Mouse (Mus musculus): ENCODE results near the gene Fshb.

The Fshb gene

GRCm38 (mm10) chr2:107059556-107059955, at the start of gene Fshb:
Fshb (minus strand) TSS chr2:107059656.
- DNase-seq: no peak

GRCm38 (mm10) chr2:107084256-107084655, 24.8 kb upstream of the Fshb start:
- no peak for DNase-seq

GRCm38 (mm10) chr2:107083071-107083885, 23.8 kb upstream of the Fshb start:
- DNase-seq: no peak

GRCm38 (mm10) chr2:107063260-107063659, 3.8 kb upstream of the Fshb start:
- DNase-seq: no peak

- no peak for DNase-seq
These were observed 13.5 kb downstream of the Fshb start for GRCm38 (mm10) chr2:107045955-107046354.

- no peak for DNase-seq
These were observed 18.6 kb downstream of the Fshb start for GRCm38 (mm10) chr2:107040816-107041215.

GRCm38 (mm10) chr2:107035980-107036379, 23.5 kb downstream of the Fshb start:
- DNase-seq: no peak

- DNase-seq: no peak
These were observed 34.8 kb downstream of the Fshb start for GRCm38 (mm10) chr2:107024694-107025093.

- DNase-seq: no peak
These were observed 36.7 kb downstream of the Fshb start for GRCm38 (mm10) chr2:107022713-107023112.

GRCm38 (mm10) chr2:107019331-107019730, 40.1 kb downstream of the Fshb start:
- no peak for DNase-seq

GRCm38 (mm10) chr2:107013161-107013560, 46.3 kb downstream of the Fshb start:
- DNase-seq: no peak

- no peak for DNase-seq
These were observed 47.1 kb downstream of the Fshb start for GRCm38 (mm10) chr2:107012318-107012717.

GRCm38 (mm10) chr2:107010160-107010559, 49.3 kb downstream of the Fshb start:
- DNase-seq: no peak

GRCm38 (mm10) chr2:107006378-107006777, 53.1 kb downstream of the Fshb start:
- no peak for DNase-seq

Data from lung, postnatal 10 days (tissue).